Mouse (Mus musculus): Measurements from ENCODE around the gene Bnip2. TPM values are rescaled to one million over a fixed set of nuclear protein-coding genes. Genes with fewer than 3 reads are reported as not detected.

The Bnip2 gene
- polyA plus RNA-seq, 1 experiment from 2014 or later = 98.9 TPM

- Histone ChIP-seq H3K9me3 (no peaks in the 10 kb centered on the region), H3K4me1 (peaks cover 20% of the 10 kb centered on the region; the same call in 1 of the 2 replicates), H3K27me3 (replicated peaks) (no peaks in the 10 kb centered on the region), H3K9ac (no peak overlapping the region), H3K36me3 (no peaks in the 10 kb centered on the region), H3K4me2 (no peak overlapping the region), H3K27ac (no peak overlapping the region), H3K4me3 (replicated peaks) (no peak overlapping the region)
- WGBS = 52% methylated on average over 3 of the region's 3 CpGs
- no peak for ATAC-seq (ENCODE audit: insufficient read depth, low FRiP score, low read depth)
Measured at GRCm38 (mm10) chr9:70052730-70053129, 63.5 kb downstream of the Bnip2 start.

- WGBS = 41% methylated on average over 3 of the region's 3 CpGs
- H3K27ac ChIP-seq = no peak overlapping the region
- no peaks in the 10 kb centered on the region for H3K27me3 ChIP-seq (replicated peaks)
- no peaks in the 10 kb centered on the region for H3K9me3 ChIP-seq
- H3K4me1 ChIP-seq = peaks cover 14% of the 10 kb centered on the region; the same call in 1 of the 2 replicates
- no peak overlapping the region for H3K9ac ChIP-seq
- H3K4me2 ChIP-seq = no peak overlapping the region
- ATAC-seq (ENCODE audit: insufficient read depth, low FRiP score, low read depth) = no peak
- no peak overlapping the region for H3K4me3 ChIP-seq (replicated peaks)
- H3K36me3 ChIP-seq = no peaks in the 10 kb centered on the region
Measured at GRCm38 (mm10) chr9:70053411-70053810, 64.1 kb downstream of the Bnip2 start.

Other genes with a start within 250 kb of the Bnip2 start
- 0.05 TPM in 1 of 2 replicates, not detected in the other for gene Foxb1, start 228.5 kb upstream of the Bnip2 start, polyA plus RNA-seq (2015; fragmentation: Nextera tagmentation; extraction: Ambion mirVana)
- gene Gtf2a2, start 23.1 kb downstream of the Bnip2 start, polyA plus RNA-seq (2015; fragmentation: Nextera tagmentation; extraction: Ambion mirVana) = 197 and 205 TPM in 2 replicates
- gene Gcnt3, start 48.6 kb downstream of the Bnip2 start, polyA plus RNA-seq (2015; fragmentation: Nextera tagmentation; extraction: Ambion mirVana) = 12.0 and 12.6 TPM in 2 replicates
- gene Fam81a, start 153.1 kb downstream of the Bnip2 start, polyA plus RNA-seq (2015; fragmentation: Nextera tagmentation; extraction: Ambion mirVana) = 16.2 and 16.7 TPM in 2 replicates
- 24.2 and 28.2 TPM in 2 replicates for gene Myo1e, start 217.9 kb downstream of the Bnip2 start, polyA plus RNA-seq (2015; fragmentation: Nextera tagmentation; extraction: Ambion mirVana)